Mouse (Mus musculus): Measurements from ENCODE around the gene Fhad1. TPM values are rescaled to one million over a fixed set of nuclear protein-coding genes. Genes with fewer than 3 reads are reported as not detected.

The Fhad1 gene
- polyA plus RNA-seq, 1 experiment from 2014 or later, result 5.2 TPM

GRCm38 (mm10) chr4:141898905-141899304 is 116.0 kb downstream of the Fhad1 start:
- 83% methylated on average over 8 of the region's 8 CpGs for WGBS
- Histone ChIP-seq H3K4me1 (ENCODE audit: control insufficient read depth, insufficient read depth, low read length) (peaks cover 10% of the 10 kb centered on the region), H3K4me3 (ENCODE audit: low read depth, low read length) (no peak overlapping the region), H3K36me3 (ENCODE audit: control insufficient read depth, insufficient read depth, low read length) (no peaks in the 10 kb centered on the region), H3K27ac (ENCODE audit: low read depth, low read length) (peak overlapping the region; percentile 72; the same call in 1 of the 2 replicates), H3K4me2 (ENCODE audit: low read depth, low read length) (no peak overlapping the region), H3K9ac (replicated peaks; ENCODE audit: low read depth, low read length) (no peak overlapping the region), H3K9me3 (ENCODE audit: control insufficient read depth, low read length) (no peaks in the 10 kb centered on the region), H3K27me3 (ENCODE audit: control insufficient read depth, insufficient read depth, low read length) (no peaks in the 10 kb centered on the region)
- ATAC-seq (ENCODE audit: low read depth), result no peak

- no peak overlapping the region for H3K27ac ChIP-seq (ENCODE audit: low read depth, low read length)
- H3K9ac ChIP-seq (replicated peaks; ENCODE audit: low read depth, low read length), result no peak overlapping the region
These were observed 117.0 kb downstream of the Fhad1 start for GRCm38 (mm10) chr4:141897838-141898237.

GRCm38 (mm10) chr4:141897225-141897624 is 117.7 kb downstream of the Fhad1 start:
- no peak overlapping the region for H3K27ac ChIP-seq (ENCODE audit: low read depth, low read length)
- WGBS, result 75% methylated on average over 6 of the region's 6 CpGs
- no peaks in the 10 kb centered on the region for H3K9me3 ChIP-seq (ENCODE audit: control insufficient read depth, low read length)
- no peaks in the 10 kb centered on the region for H3K27me3 ChIP-seq (ENCODE audit: control insufficient read depth, insufficient read depth, low read length)
- peaks cover 10% of the 10 kb centered on the region for H3K4me1 ChIP-seq (ENCODE audit: control insufficient read depth, insufficient read depth, low read length)
- H3K4me3 ChIP-seq (ENCODE audit: low read depth, low read length), result no peak overlapping the region
- no peak overlapping the region for H3K9ac ChIP-seq (replicated peaks; ENCODE audit: low read depth, low read length)
- no peaks in the 10 kb centered on the region for H3K36me3 ChIP-seq (ENCODE audit: control insufficient read depth, insufficient read depth, low read length)
- no peak overlapping the region for H3K4me2 ChIP-seq (ENCODE audit: low read depth, low read length)
- no peak for ATAC-seq (ENCODE audit: low read depth)

More at GRCm38 (mm10) chr4:141897838-141898237, 117.0 kb downstream of the Fhad1 start:
- no peak overlapping the region for H3K4me3 ChIP-seq (ENCODE audit: low read depth, low read length)
- H3K4me2 ChIP-seq (ENCODE audit: low read depth, low read length), result no peak overlapping the region
- H3K27me3 ChIP-seq (ENCODE audit: control insufficient read depth, insufficient read depth, low read length), result no peaks in the 10 kb centered on the region
- no peak for ATAC-seq (ENCODE audit: low read depth)
- peaks cover 10% of the 10 kb centered on the region for H3K4me1 ChIP-seq (ENCODE audit: control insufficient read depth, insufficient read depth, low read length)
- no peaks in the 10 kb centered on the region for H3K36me3 ChIP-seq (ENCODE audit: control insufficient read depth, insufficient read depth, low read length)
- WGBS, result 48% methylated on average over 3 of the region's 3 CpGs
- no peaks in the 10 kb centered on the region for H3K9me3 ChIP-seq (ENCODE audit: control insufficient read depth, low read length)

- H3K27me3 ChIP-seq (ENCODE audit: control insufficient read depth, insufficient read depth, low read length), result no peaks in the 10 kb centered on the region
- no peak overlapping the region for H3K27ac ChIP-seq (ENCODE audit: low read depth, low read length)
- no peak overlapping the region for H3K9ac ChIP-seq (replicated peaks; ENCODE audit: low read depth, low read length)
- no peaks in the 10 kb centered on the region for H3K9me3 ChIP-seq (ENCODE audit: control insufficient read depth, low read length)
- H3K4me2 ChIP-seq (ENCODE audit: low read depth, low read length), result no peak overlapping the region
- no peaks in the 10 kb centered on the region for H3K4me1 ChIP-seq (ENCODE audit: control insufficient read depth, insufficient read depth, low read length)
- no peaks in the 10 kb centered on the region for H3K36me3 ChIP-seq (ENCODE audit: control insufficient read depth, insufficient read depth, low read length)
- WGBS, result 54% methylated on average over 12 of the region's 12 CpGs
- no peak overlapping the region for H3K4me3 ChIP-seq (ENCODE audit: low read depth, low read length)
- no peak for ATAC-seq (ENCODE audit: low read depth)
These were observed 119.1 kb downstream of the Fhad1 start for GRCm38 (mm10) chr4:141895772-141896171.

- H3K4me1 ChIP-seq (ENCODE audit: control insufficient read depth, insufficient read depth, low read length), result no peaks in the 10 kb centered on the region
- H3K9ac ChIP-seq (replicated peaks; ENCODE audit: low read depth, low read length), result no peak overlapping the region
- H3K36me3 ChIP-seq (ENCODE audit: control insufficient read depth, insufficient read depth, low read length), result no peaks in the 10 kb centered on the region
- no peak overlapping the region for H3K4me2 ChIP-seq (ENCODE audit: low read depth, low read length)
- no peak overlapping the region for H3K27ac ChIP-seq (ENCODE audit: low read depth, low read length)
- H3K4me3 ChIP-seq (ENCODE audit: low read depth, low read length), result no peak overlapping the region
- no peaks in the 10 kb centered on the region for H3K27me3 ChIP-seq (ENCODE audit: control insufficient read depth, insufficient read depth, low read length)
- no peak for ATAC-seq (ENCODE audit: low read depth)
- WGBS, result 87% methylated on average over 8 of the region's 8 CpGs
- H3K9me3 ChIP-seq (ENCODE audit: control insufficient read depth, low read length), result no peaks in the 10 kb centered on the region
These were observed 121.6 kb downstream of the Fhad1 start for GRCm38 (mm10) chr4:141893157-141893784.

- H3K27ac ChIP-seq (ENCODE audit: low read depth, low read length), result no peak overlapping the region
- H3K9ac ChIP-seq (replicated peaks; ENCODE audit: low read depth, low read length), result no peak overlapping the region
- no peaks in the 10 kb centered on the region for H3K4me1 ChIP-seq (ENCODE audit: control insufficient read depth, insufficient read depth, low read length)
- no peak overlapping the region for H3K4me2 ChIP-seq (ENCODE audit: low read depth, low read length)
- WGBS, result 56% methylated on average over 6 of the region's 6 CpGs
- H3K27me3 ChIP-seq (ENCODE audit: control insufficient read depth, insufficient read depth, low read length), result no peaks in the 10 kb centered on the region
- no peaks in the 10 kb centered on the region for H3K9me3 ChIP-seq (ENCODE audit: control insufficient read depth, low read length)
- H3K36me3 ChIP-seq (ENCODE audit: control insufficient read depth, insufficient read depth, low read length), result no peaks in the 10 kb centered on the region
- ATAC-seq (ENCODE audit: low read depth), result no peak
- H3K4me3 ChIP-seq (ENCODE audit: low read depth, low read length), result no peak overlapping the region
These were observed 128.4 kb downstream of the Fhad1 start for GRCm38 (mm10) chr4:141886385-141886968.

- H3K27me3 ChIP-seq (ENCODE audit: control insufficient read depth, insufficient read depth, low read length), result no peaks in the 10 kb centered on the region
- H3K9me3 ChIP-seq (ENCODE audit: control insufficient read depth, low read length), result no peaks in the 10 kb centered on the region
- no peak for ATAC-seq (ENCODE audit: low read depth)
- H3K4me2 ChIP-seq (ENCODE audit: low read depth, low read length), result no peak overlapping the region
- WGBS, result 85% methylated on average over 9 of the region's 9 CpGs
- H3K4me3 ChIP-seq (ENCODE audit: low read depth, low read length), result no peak overlapping the region
- H3K36me3 ChIP-seq (ENCODE audit: control insufficient read depth, insufficient read depth, low read length), result no peaks in the 10 kb centered on the region
- H3K9ac ChIP-seq (replicated peaks; ENCODE audit: low read depth, low read length), result no peak overlapping the region
- no peak overlapping the region for H3K27ac ChIP-seq (ENCODE audit: low read depth, low read length)
- no peaks in the 10 kb centered on the region for H3K4me1 ChIP-seq (ENCODE audit: control insufficient read depth, insufficient read depth, low read length)
These were observed 129.4 kb downstream of the Fhad1 start for GRCm38 (mm10) chr4:141885451-141885850.

GRCm38 (mm10) chr4:141882858-141883257 is 132.0 kb downstream of the Fhad1 start:
- 86% methylated on average over 7 of the region's 7 CpGs for WGBS
- Histone ChIP-seq H3K9me3 (ENCODE audit: control insufficient read depth, low read length) (no peaks in the 10 kb centered on the region), H3K4me2 (ENCODE audit: low read depth, low read length) (no peak overlapping the region), H3K9ac (replicated peaks; ENCODE audit: low read depth, low read length) (no peak overlapping the region), H3K36me3 (ENCODE audit: control insufficient read depth, insufficient read depth, low read length) (no peaks in the 10 kb centered on the region), H3K4me3 (ENCODE audit: low read depth, low read length) (no peak overlapping the region), H3K27ac (ENCODE audit: low read depth, low read length) (no peak overlapping the region), H3K4me1 (ENCODE audit: control insufficient read depth, insufficient read depth, low read length) (no peaks in the 10 kb centered on the region), H3K27me3 (ENCODE audit: control insufficient read depth, insufficient read depth, low read length) (no peaks in the 10 kb centered on the region)
- no peak for ATAC-seq (ENCODE audit: low read depth)

- no peaks in the 10 kb centered on the region for H3K36me3 ChIP-seq (ENCODE audit: control insufficient read depth, insufficient read depth, low read length)
- WGBS, result 83% methylated on average over 5 of the region's 5 CpGs
- no peaks in the 10 kb centered on the region for H3K4me1 ChIP-seq (ENCODE audit: control insufficient read depth, insufficient read depth, low read length)
- no peak overlapping the region for H3K4me2 ChIP-seq (ENCODE audit: low read depth, low read length)
- H3K27me3 ChIP-seq (ENCODE audit: control insufficient read depth, insufficient read depth, low read length), result no peaks in the 10 kb centered on the region
- H3K9ac ChIP-seq (replicated peaks; ENCODE audit: low read depth, low read length), result no peak overlapping the region
- H3K4me3 ChIP-seq (ENCODE audit: low read depth, low read length), result no peak overlapping the region
- H3K9me3 ChIP-seq (ENCODE audit: control insufficient read depth, low read length), result no peaks in the 10 kb centered on the region
- H3K27ac ChIP-seq (ENCODE audit: low read depth, low read length), result no peak overlapping the region
- ATAC-seq (ENCODE audit: low read depth), result no peak
These were observed 132.9 kb downstream of the Fhad1 start for GRCm38 (mm10) chr4:141881950-141882349.
